ENCODE assay signal across 26 mouse cellular contexts in genomic region chr5:97554274-97554673, GRCm38 (mm10).
DNase-seq lines count a peak whose midpoint lies in the region; ATAC-seq and TF ChIP-seq lines count a peak whose summit lies in the region.
"Had no signal": no experiment of that assay in that cellular context is flagged by ENCODE, and none has a peak within 500 bp of the region (broad histone marks: within the 10 kb centered on the region; RNA-seq: fewer than 3 reads in every experiment).

No protein-coding gene starts in this region.

- no peaks in the 10 kb centered on the region for H3K4me1 ChIP-seq in forebrain, embryonic 15.5 days
- H3K4me1 ChIP-seq in forebrain, embryonic 12.5 days, result no peaks in the 10 kb centered on the region
- H3K4me1 ChIP-seq in heart, embryonic 14.5 days (ENCODE audit: control insufficient read depth in 2 of 2, insufficient read depth in 2 of 2, low read length in 2 of 2), result peaks cover 4 to 5% of the 10 kb centered on the region in 2 experiments; a peak in 2 of 4 replicates
- H3K4me1 ChIP-seq in limb, embryonic 14.5 days (ENCODE audit: control insufficient read depth, insufficient read depth, low read length), result peaks cover 4% of the 10 kb centered on the region; the same call in 1 of the 2 replicates
- H3K4me1 ChIP-seq in limb, embryonic 10.5 days, result no peaks in the 10 kb centered on the region
- H3K4me1 ChIP-seq: forebrain, embryonic 10.5 days; neural tube, embryonic 12.5 days; stomach, embryonic 15.5 days had no signal

- no peak overlapping the region for H3K4me2 ChIP-seq in forebrain, embryonic 15.5 days (replicated peaks)
- no peak overlapping the region for H3K4me2 ChIP-seq in forebrain, embryonic 12.5 days
- H3K4me2 ChIP-seq in heart, embryonic 14.5 days (ENCODE audit: low read length), result peak overlapping the region; percentile 36
- H3K4me2 ChIP-seq in limb, embryonic 14.5 days (replicated peaks; ENCODE audit: low read depth, low read length, severe bottlenecking), result no peak overlapping the region
- H3K4me2 ChIP-seq: heart, embryonic 12.5 days; neural tube, embryonic 12.5 days; stomach, embryonic 15.5 days had no signal

- no peak for ATAC-seq in forebrain, embryonic 15.5 days (replicated peaks)
- ATAC-seq in forebrain, embryonic 12.5 days (ENCODE audit: low FRiP score), result no peak
- ATAC-seq in heart, embryonic 14.5 days (ENCODE audit: insufficient number of reproducible peaks, insufficient read depth, low FRiP score, low read depth), result no peak
- ATAC-seq in limb, embryonic 14.5 days (ENCODE audit: low FRiP score, low read depth), result no peak; the same call in 1 of the 2 replicates
- ATAC-seq in granulocyte monocyte progenitor cell, adult 5-6 weeks (replicated peaks; ENCODE audit: poor library complexity, severe bottlenecking), result no peak
- ATAC-seq: hindbrain, postnatal 0 days; intestine, embryonic 16.5 days had no signal

- no peaks in the 10 kb centered on the region for H3K36me3 ChIP-seq in forebrain, embryonic 15.5 days
- H3K36me3 ChIP-seq in forebrain, embryonic 12.5 days (replicated peaks), result no peaks in the 10 kb centered on the region
- H3K36me3 ChIP-seq in heart, embryonic 14.5 days (ENCODE audit: control insufficient read depth, insufficient read depth, low read length), result no peaks in the 10 kb centered on the region
- no peaks in the 10 kb centered on the region for H3K36me3 ChIP-seq in limb, embryonic 14.5 days (ENCODE audit: control insufficient read depth, insufficient read depth, low read length)
- H3K36me3 ChIP-seq in limb, embryonic 10.5 days, result no peaks in the 10 kb centered on the region
- H3K36me3 ChIP-seq: forebrain, embryonic 10.5 days; heart, embryonic 12.5 days; neural tube, embryonic 12.5 days; stomach, embryonic 15.5 days had no signal

- no peak for TF ChIP-seq POLR2A in limb, embryonic 14.5 days (IDR thresholded peaks at IDR 0.05; ENCODE audit: borderline replicate concordance, extremely low read depth, insufficient read depth, insufficient read length)

- intact Hi-C loops in heart, postnatal 14 days (cut with DNase I), result no loop called here

- no peaks in the 10 kb centered on the region for H3K27me3 ChIP-seq in forebrain, embryonic 15.5 days
- no peaks in the 10 kb centered on the region for H3K27me3 ChIP-seq in forebrain, embryonic 12.5 days
- no peaks in the 10 kb centered on the region for H3K27me3 ChIP-seq in heart, embryonic 14.5 days (ENCODE audit: control insufficient read depth, insufficient read depth, low read length)
- H3K27me3 ChIP-seq in limb, embryonic 14.5 days (ENCODE audit: control insufficient read depth, insufficient read depth, low read length), result no peaks in the 10 kb centered on the region
- no peaks in the 10 kb centered on the region for H3K27me3 ChIP-seq in limb, embryonic 10.5 days (ENCODE audit: low read depth, poor library complexity, severe bottlenecking)
- H3K27me3 ChIP-seq: heart, embryonic 12.5 days; neural tube, embryonic 12.5 days; stomach, embryonic 15.5 days had no signal

- no peak overlapping the region for H3K4me3 ChIP-seq in forebrain, embryonic 15.5 days
- H3K4me3 ChIP-seq in forebrain, embryonic 12.5 days (replicated peaks), result no peak overlapping the region
- H3K4me3 ChIP-seq in heart, embryonic 14.5 days (ENCODE audit: control insufficient read depth in 1 of 2, insufficient read depth in 1 of 2, low read depth in 1 of 2, low read length in 2 of 2), result no peak overlapping the region
- no peak overlapping the region for H3K4me3 ChIP-seq in limb, embryonic 14.5 days (replicated peaks; ENCODE audit: low read length)
- no peak overlapping the region for H3K4me3 ChIP-seq in limb, embryonic 10.5 days
- H3K4me3 ChIP-seq: forebrain, embryonic 10.5 days; heart, embryonic 12.5 days; layer of hippocampus, adult 2 months; neural tube, embryonic 12.5 days; stomach, embryonic 15.5 days had no signal

- no peak for DNase-seq in heart, postnatal 14 days
- peak; percentile 17 for DNase-seq in limb, embryonic 14.5 days (ENCODE audit: low spot score)
- no peak for DNase-seq in limb, embryonic 10.5 days (ENCODE audit: low spot score)
- DNase-seq in brain, adult 2 months (ENCODE audit: low read depth, low spot score), result peak; percentile 45
- DNase-seq: adrenal gland, postnatal 10 days; cerebellum, adult 8-10 months; cerebellum, postnatal 36 days; gastrocnemius, postnatal 14 days; kidney, adult 9 months; kidney, postnatal 25 days; layer of hippocampus, postnatal 36 days; lung, postnatal 4 days; midbrain, embryonic 14.5 days; thymus, adult 18-20 months; thymus, postnatal 36 days had no signal

- H3K9me3 ChIP-seq in forebrain, embryonic 15.5 days, result no peaks in the 10 kb centered on the region
- 0 out of 2 replicates have a peak, but pooled peaks cover 5% of the 10 kb centered on the region for H3K9me3 ChIP-seq in forebrain, embryonic 12.5 days
- H3K9me3 ChIP-seq in heart, embryonic 14.5 days (ENCODE audit: control insufficient read depth, low read length), result peaks cover 7% of the 10 kb centered on the region; the same call in 1 of the 2 replicates
- no peaks in the 10 kb centered on the region for H3K9me3 ChIP-seq in limb, embryonic 14.5 days (ENCODE audit: control insufficient read depth, low read length)
- H3K9me3 ChIP-seq in limb, embryonic 10.5 days (replicated peaks), result no peaks in the 10 kb centered on the region
- H3K9me3 ChIP-seq: forebrain, embryonic 10.5 days; stomach, embryonic 15.5 days had no signal

- peak overlapping the region; percentile 54; the same call in 1 of the 2 replicates for H3K27ac ChIP-seq in forebrain, embryonic 15.5 days (replicated peaks)
- H3K27ac ChIP-seq in forebrain, embryonic 12.5 days, result no peak overlapping the region
- peak overlapping the region; percentile 51 to 70; a peak in 3 of 4 replicates for H3K27ac ChIP-seq in heart, embryonic 14.5 days (replicated peaks in 1 of 2; ENCODE audit: control insufficient read depth in 1 of 2, insufficient read depth in 1 of 2, low read depth in 2 of 2, low read length in 2 of 2)
- H3K27ac ChIP-seq in limb, embryonic 14.5 days (replicated peaks; ENCODE audit: low read depth, low read length), result no peak overlapping the region
- H3K27ac ChIP-seq in limb, embryonic 10.5 days, result no peak overlapping the region
- H3K27ac ChIP-seq: forebrain, embryonic 10.5 days; hindbrain, postnatal 0 days; layer of hippocampus, adult 2 months; neural tube, embryonic 12.5 days; stomach, embryonic 15.5 days had no signal

- WGBS in forebrain, embryonic 15.5 days, result 63% methylated on average over 6 of the region's 6 CpGs
- 85% methylated on average over 6 of the region's 6 CpGs for WGBS in forebrain, embryonic 12.5 days
- 31% methylated on average over 6 of the region's 6 CpGs for WGBS in heart, embryonic 14.5 days
- 72% methylated on average over 6 of the region's 6 CpGs for WGBS in limb, embryonic 14.5 days
- 91% methylated on average over 6 of the region's 6 CpGs for WGBS in limb, embryonic 10.5 days

- H3K9ac ChIP-seq in forebrain, embryonic 15.5 days (replicated peaks), result no peak overlapping the region
- no peak overlapping the region for H3K9ac ChIP-seq in forebrain, embryonic 12.5 days
- no peak overlapping the region for H3K9ac ChIP-seq in heart, embryonic 14.5 days (ENCODE audit: low read length)
- no peak overlapping the region for H3K9ac ChIP-seq in limb, embryonic 14.5 days (ENCODE audit: low read depth, low read length, severe bottlenecking)
- H3K9ac ChIP-seq: heart, embryonic 12.5 days; neural tube, embryonic 12.5 days; stomach, embryonic 15.5 days had no signal

Comparison
In these comparisons a context has a peak if more than half of its experiments do, and no peak if none do; other contexts are left out.
1. H3K27ac ChIP-seq: peak in forebrain, embryonic 15.5 days (single experiment) and heart, embryonic 14.5 days (2 of 2); none in forebrain, embryonic 12.5 days (single experiment), limb, embryonic 14.5 days (single experiment) and limb, embryonic 10.5 days (single experiment).
2. DNase-seq: peak in limb, embryonic 14.5 days (single experiment) and brain, adult 2 months (single experiment); none in heart, postnatal 14 days (0 of 2) and limb, embryonic 10.5 days (single experiment).